Mouse (Mus musculus): ENCODE measurements around the gene Gm266. TPM values are rescaled to one million over a fixed set of nuclear protein-coding genes. Genes with fewer than 3 reads are reported as not detected.

The Gm266 gene
- polyA plus RNA-seq, 1 experiment, result 1.5 TPM

- Histone ChIP-seq H3K4me2 (ENCODE audit: low read depth) (no peak overlapping the region), H3K27me3 (ENCODE audit: control insufficient read depth, insufficient read depth, insufficient read length) (no peaks in the 10 kb centered on the region)
Measured at GRCm38 (mm10) chr12:111437222-111437900, 48.3 kb downstream of the Gm266 start.

GRCm38 (mm10) chr12:111436640-111437039 is 49.0 kb downstream of the Gm266 start:
- TF ChIP-seq REST (IDR thresholded peaks at IDR 0.05; ENCODE audit: insufficient read depth, insufficient read length) (no peak), TCF12 (IDR thresholded peaks at IDR 0.05; ENCODE audit: insufficient read depth, poor library complexity, severe bottlenecking) (no peak), MYOD1 (IDR thresholded peaks at IDR 0.05; ENCODE audit: control insufficient read depth in 1 of 3, insufficient read length in 2 of 3, low read depth in 2 of 3) (no peak), SRF (IDR thresholded peaks at IDR 0.05; ENCODE audit: control insufficient read depth, insufficient read length, low read depth) (no peak), MYOG (IDR thresholded peaks at IDR 0.05; ENCODE audit: control insufficient read depth in 1 of 3, insufficient read depth in 1 of 3, insufficient read length in 2 of 3, low read depth in 2 of 3) (no peak), POLR2A (IDR thresholded peaks at IDR 0.05; ENCODE audit: insufficient read length, low read depth) (no peak), CEBPB (IDR thresholded peaks at IDR 0.05; ENCODE audit: insufficient read depth, poor library complexity, severe bottlenecking) (no peak), MAX (IDR thresholded peaks at IDR 0.05; ENCODE audit: low read depth) (no peak), TCF3 (IDR thresholded peaks at IDR 0.05; ENCODE audit: insufficient read length, low read depth) (no peak), USF1 (IDR thresholded peaks at IDR 0.05; ENCODE audit: low read depth) (no peak), E2F4 (IDR thresholded peaks at IDR 0.05; ENCODE audit: insufficient read depth) (no peak), POLR2AphosphoS2 (IDR thresholded peaks at IDR 0.05; ENCODE audit: insufficient read length, low read depth) (no peak)
- Histone ChIP-seq H3ac (ENCODE audit: control insufficient read depth, insufficient read length) (no peak overlapping the region), H3K79me2 (ENCODE audit: control insufficient read depth, insufficient read depth) (no peaks in the 10 kb centered on the region), H3K4me3 (no peak overlapping the region), H3K4me2 (ENCODE audit: low read depth) (no peak overlapping the region), H3K27me3 (ENCODE audit: control insufficient read depth, insufficient read depth, insufficient read length) (no peaks in the 10 kb centered on the region), H3K36me3 (ENCODE audit: control insufficient read depth, insufficient read depth) (no peaks in the 10 kb centered on the region)

More at GRCm38 (mm10) chr12:111437222-111437900, 48.3 kb downstream of the Gm266 start:
- no peak for TF ChIP-seq MYOD1 (IDR thresholded peaks at IDR 0.05; ENCODE audit: control insufficient read depth in 1 of 3, insufficient read length in 2 of 3, low read depth in 2 of 3)
- no peak for TF ChIP-seq POLR2AphosphoS2 (IDR thresholded peaks at IDR 0.05; ENCODE audit: insufficient read length, low read depth)
- TF ChIP-seq TCF3 (IDR thresholded peaks at IDR 0.05; ENCODE audit: insufficient read length, low read depth), result no peak
- no peak for TF ChIP-seq TCF12 (IDR thresholded peaks at IDR 0.05; ENCODE audit: insufficient read depth, poor library complexity, severe bottlenecking)
- TF ChIP-seq POLR2A (IDR thresholded peaks at IDR 0.05; ENCODE audit: insufficient read length, low read depth), result no peak
- TF ChIP-seq REST (IDR thresholded peaks at IDR 0.05; ENCODE audit: insufficient read depth, insufficient read length), result no peak
- no peak for TF ChIP-seq MYOG (IDR thresholded peaks at IDR 0.05; ENCODE audit: control insufficient read depth in 1 of 3, insufficient read depth in 1 of 3, insufficient read length in 2 of 3, low read depth in 2 of 3)
- TF ChIP-seq MAX (IDR thresholded peaks at IDR 0.05; ENCODE audit: low read depth), result no peak
- no peak for TF ChIP-seq CEBPB (IDR thresholded peaks at IDR 0.05; ENCODE audit: insufficient read depth, poor library complexity, severe bottlenecking)
- no peak for TF ChIP-seq USF1 (IDR thresholded peaks at IDR 0.05; ENCODE audit: low read depth)
- TF ChIP-seq SRF (IDR thresholded peaks at IDR 0.05; ENCODE audit: control insufficient read depth, insufficient read length, low read depth), result no peak
- H3K36me3 ChIP-seq (ENCODE audit: control insufficient read depth, insufficient read depth), result no peaks in the 10 kb centered on the region
- H3K4me3 ChIP-seq, result no peak overlapping the region
- no peak overlapping the region for H3ac ChIP-seq (ENCODE audit: control insufficient read depth, insufficient read length)
- H3K79me2 ChIP-seq (ENCODE audit: control insufficient read depth, insufficient read depth), result no peaks in the 10 kb centered on the region

DNA sequence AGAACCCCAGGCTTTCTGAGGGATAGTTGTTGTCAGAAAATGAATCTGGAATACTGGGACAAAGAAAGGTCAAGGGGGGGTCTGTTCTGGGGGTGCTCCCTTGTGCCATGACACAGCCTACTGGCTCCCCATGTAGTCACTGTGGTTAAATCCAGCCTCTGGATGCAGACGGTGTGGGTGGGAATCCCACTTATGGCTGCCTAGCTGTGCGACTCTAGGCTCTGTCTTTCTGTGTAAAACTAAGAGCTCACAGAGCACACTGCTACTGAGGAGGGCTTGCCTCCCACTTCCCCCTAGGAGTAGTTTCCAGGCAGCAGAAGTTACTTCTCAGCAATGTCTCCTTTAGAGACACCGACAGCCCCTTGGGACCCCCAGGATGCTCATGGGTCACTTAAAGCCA is 49.5 kb downstream of the Gm266 start:
- H3K36me3 ChIP-seq (ENCODE audit: control insufficient read depth, insufficient read depth), result no peaks in the 10 kb centered on the region
- H3ac ChIP-seq (ENCODE audit: control insufficient read depth, insufficient read length), result no peak overlapping the region
- TF ChIP-seq MAX (IDR thresholded peaks at IDR 0.05; ENCODE audit: low read depth), result no peak
- TF ChIP-seq E2F4 (IDR thresholded peaks at IDR 0.05; ENCODE audit: insufficient read depth), result no peak
- no peak for TF ChIP-seq MYOD1 (IDR thresholded peaks at IDR 0.05; ENCODE audit: control insufficient read depth in 1 of 3, insufficient read length in 2 of 3, low read depth in 2 of 3)
- no peak for TF ChIP-seq TCF12 (IDR thresholded peaks at IDR 0.05; ENCODE audit: insufficient read depth, poor library complexity, severe bottlenecking)
- no peak for TF ChIP-seq POLR2AphosphoS2 (IDR thresholded peaks at IDR 0.05; ENCODE audit: insufficient read length, low read depth)
- no peak for TF ChIP-seq POLR2A (IDR thresholded peaks at IDR 0.05; ENCODE audit: insufficient read length, low read depth)
- TF ChIP-seq MYOG (IDR thresholded peaks at IDR 0.05; ENCODE audit: control insufficient read depth in 1 of 3, insufficient read depth in 1 of 3, insufficient read length in 2 of 3, low read depth in 2 of 3), result no peak
- TF ChIP-seq CEBPB (IDR thresholded peaks at IDR 0.05; ENCODE audit: insufficient read depth, poor library complexity, severe bottlenecking), result no peak
- no peak for TF ChIP-seq REST (IDR thresholded peaks at IDR 0.05; ENCODE audit: insufficient read depth, insufficient read length)
- TF ChIP-seq USF1 (IDR thresholded peaks at IDR 0.05; ENCODE audit: low read depth), result no peak
- no peak for TF ChIP-seq TCF3 (IDR thresholded peaks at IDR 0.05; ENCODE audit: insufficient read length, low read depth)
- no peak for TF ChIP-seq SRF (IDR thresholded peaks at IDR 0.05; ENCODE audit: control insufficient read depth, insufficient read length, low read depth)
- H3K79me2 ChIP-seq (ENCODE audit: control insufficient read depth, insufficient read depth), result no peaks in the 10 kb centered on the region
- H3K4me2 ChIP-seq (ENCODE audit: low read depth), result no peak overlapping the region
- H3K4me3 ChIP-seq, result no peak overlapping the region
- H3K27me3 ChIP-seq (ENCODE audit: control insufficient read depth, insufficient read depth, insufficient read length), result no peaks in the 10 kb centered on the region

DNA sequence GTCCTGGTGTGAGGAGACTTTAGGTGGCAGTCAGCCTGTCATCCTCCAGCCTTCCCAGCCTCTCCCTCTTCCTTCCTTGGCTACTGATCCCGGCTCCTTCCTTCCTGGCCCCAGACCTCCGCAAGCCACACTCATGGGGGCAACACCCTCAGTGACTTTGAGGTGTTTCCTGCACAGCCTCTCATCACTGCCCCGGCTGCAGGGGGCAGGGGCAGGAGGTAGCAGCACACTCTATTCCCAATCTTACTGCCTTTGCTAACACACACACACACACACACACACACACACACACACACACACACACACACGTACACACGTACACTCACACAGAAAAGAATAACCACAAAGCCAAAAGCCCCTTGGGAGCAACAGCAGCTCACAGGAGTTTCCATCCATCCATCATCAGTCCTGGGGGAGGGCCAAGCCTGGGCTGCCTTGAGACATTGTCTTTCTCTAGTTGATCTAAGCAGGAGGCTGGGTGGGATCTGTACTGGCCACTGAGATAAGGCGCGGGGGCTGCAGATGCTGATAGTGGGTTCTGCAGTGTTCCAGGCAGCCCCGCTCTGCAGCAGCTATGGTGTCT is 50.8 kb downstream of the Gm266 start:
- no peak for TF ChIP-seq SRF (IDR thresholded peaks at IDR 0.05; ENCODE audit: control insufficient read depth, insufficient read length, low read depth)
- no peak for TF ChIP-seq MAX (IDR thresholded peaks at IDR 0.05; ENCODE audit: low read depth)
- no peak for TF ChIP-seq E2F4 (IDR thresholded peaks at IDR 0.05; ENCODE audit: insufficient read depth)
- TF ChIP-seq USF1 (IDR thresholded peaks at IDR 0.05; ENCODE audit: low read depth), result no peak
- no peak for TF ChIP-seq REST (IDR thresholded peaks at IDR 0.05; ENCODE audit: insufficient read depth, insufficient read length)
- TF ChIP-seq POLR2A (IDR thresholded peaks at IDR 0.05; ENCODE audit: insufficient read length, low read depth), result no peak
- Histone ChIP-seq H3K4me3 (no peak overlapping the region), H3K36me3 (ENCODE audit: control insufficient read depth, insufficient read depth) (no peaks in the 10 kb centered on the region), H3K27me3 (ENCODE audit: control insufficient read depth, insufficient read depth, insufficient read length) (no peaks in the 10 kb centered on the region), H3ac (ENCODE audit: control insufficient read depth, insufficient read length) (no peak overlapping the region), H3K4me2 (ENCODE audit: low read depth) (no peak overlapping the region), H3K79me2 (ENCODE audit: control insufficient read depth, insufficient read depth) (no peaks in the 10 kb centered on the region)

Other genes starting within 250 kb of the Gm266 start
- gene Amn, start 214.7 kb downstream of the Gm266 start, polyA plus RNA-seq (2012; fragmentation: generic; extraction: Trizol), result 0.13 TPM
- gene Cdc42bpb, start 108.1 kb downstream of the Gm266 start, polyA plus RNA-seq (2012; fragmentation: generic; extraction: Trizol), result 43.2 TPM
- not detected for gene Lbhd2, start 79.0 kb downstream of the Gm266 start, polyA plus RNA-seq (2012; fragmentation: generic; extraction: Trizol)
- gene Exoc3l4, start 68.8 kb downstream of the Gm266 start, polyA plus RNA-seq (2012; fragmentation: generic; extraction: Trizol), result 23.2 TPM
- gene Tnfaip2, start 43.4 kb downstream of the Gm266 start, polyA plus RNA-seq (2012; fragmentation: generic; extraction: Trizol), result 169 TPM
- 57.6 TPM for gene Eif5, start 52.2 kb upstream of the Gm266 start, polyA plus RNA-seq (2012; fragmentation: generic; extraction: Trizol)
- 42.1 TPM for gene Mark3, start 88.7 kb upstream of the Gm266 start, polyA plus RNA-seq (2012; fragmentation: generic; extraction: Trizol)
- gene Ckb, start 186.5 kb upstream of the Gm266 start, polyA plus RNA-seq (2012; fragmentation: generic; extraction: Trizol), result 670 TPM
- gene Trmt61a, start 192.3 kb upstream of the Gm266 start, polyA plus RNA-seq (2012; fragmentation: generic; extraction: Trizol), result 17.7 TPM
- 20.3 TPM for gene Bag5, start 227.4 kb upstream of the Gm266 start, polyA plus RNA-seq (2012; fragmentation: generic; extraction: Trizol)
- 54.6 TPM for gene Apopt1, start 227.4 kb upstream of the Gm266 start, polyA plus RNA-seq (2012; fragmentation: generic; extraction: Trizol)

Measured in myocyte (in vitro differentiated cells).